Mouse (Mus musculus) olfactory bulb, adult 2 months (tissue): ENCODE measurements around the gene Ankrd44.

ENCODE experiments used
- CTCF ChIP-seq: fragments of 200-500 bp; IDR thresholded peaks from 2 replicates; pipeline ENCODE4 v1.5.1; 2012; ENCODE audit warnings: low read depth, mild to moderate bottlenecking, low read length, moderate library complexity; ENCODE audit not compliant: insufficient read depth
- POLR2A ChIP-seq: fragments of 200-500 bp; IDR thresholded peaks from 2 replicates; pipeline ENCODE4 v1.6.1; 2012; ENCODE audit warnings: mild to moderate bottlenecking, low read depth, low read length, moderate library complexity; ENCODE audit not compliant: insufficient read depth

GRCm38 (mm10) chr1:54924760-54925159, 1.4 kb downstream of the Ankrd44 start:
- TF ChIP-seq POLR2A (no peak), CTCF (no peak)
